Mouse (Mus musculus) embryo, embryonic 11.5 days (tissue): ENCODE data around the gene Wdr83os.
"Not testable (repeated sequence)": the region's sequence is repeated elsewhere in the genome, so short reads cannot be mapped to it uniquely, and the experiment has no call there.

ENCODE experiments used
- DNase-seq: peaks from one replicate; pipeline ENCODE4 v3.0.0-alpha.2; 2012; ENCODE audit warnings: low read depth, low spot score

The Wdr83os gene

GRCm38 (mm10) chr8:85072364-85072929, 8.1 kb upstream of the Wdr83os start:
- DNase-seq: no peak

- no peak for DNase-seq
These were observed 7.4 kb upstream of the Wdr83os start for GRCm38 (mm10) chr8:85073041-85073612.

DNA sequence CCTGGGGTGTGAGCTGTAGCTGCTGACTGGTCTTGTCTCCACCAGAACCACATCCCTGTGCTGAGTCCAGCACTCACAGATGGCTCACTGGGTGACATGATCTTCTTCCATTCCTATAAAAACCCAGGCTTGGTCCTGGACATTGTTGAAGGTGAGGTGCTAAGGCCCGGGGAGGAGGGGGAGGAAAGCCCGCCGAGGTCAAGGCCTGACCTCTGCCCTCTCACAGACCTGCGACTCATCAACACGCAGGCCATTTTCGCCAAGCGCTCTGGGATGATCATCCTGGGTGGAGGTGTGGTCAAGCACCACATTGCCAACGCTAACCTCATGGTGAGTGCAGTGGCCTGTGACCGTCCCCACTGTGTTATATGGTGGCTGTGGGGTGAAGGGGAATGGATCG, 6.4 kb upstream of the Wdr83os start:
- no peak for DNase-seq

DNA sequence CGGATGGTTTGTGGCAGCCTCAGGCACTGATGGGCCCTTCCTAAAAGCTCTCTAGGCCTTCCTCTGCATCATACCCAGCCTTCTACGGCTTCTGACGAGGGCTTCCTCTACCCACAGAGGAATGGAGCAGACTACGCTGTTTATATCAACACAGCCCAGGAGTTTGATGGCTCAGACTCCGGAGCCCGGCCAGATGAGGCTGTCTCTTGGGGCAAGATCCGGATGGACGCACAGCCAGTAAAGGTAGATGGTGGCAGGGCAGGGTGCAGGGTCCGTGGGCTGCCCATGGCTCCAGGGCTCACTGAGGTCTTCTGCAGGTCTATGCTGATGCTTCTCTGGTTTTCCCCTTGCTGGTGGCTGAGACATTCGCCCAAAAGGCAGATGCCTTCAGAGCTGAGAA, 5.9 kb upstream of the Wdr83os start:
- no peak for DNase-seq

GRCm38 (mm10) chr8:85076001-85076400, 4.5 kb upstream of the Wdr83os start:
- DNase-seq: no peak

GRCm38 (mm10) chr8:85076993-85077392, 3.5 kb upstream of the Wdr83os start:
- peak; percentile 71 for DNase-seq

DNA sequence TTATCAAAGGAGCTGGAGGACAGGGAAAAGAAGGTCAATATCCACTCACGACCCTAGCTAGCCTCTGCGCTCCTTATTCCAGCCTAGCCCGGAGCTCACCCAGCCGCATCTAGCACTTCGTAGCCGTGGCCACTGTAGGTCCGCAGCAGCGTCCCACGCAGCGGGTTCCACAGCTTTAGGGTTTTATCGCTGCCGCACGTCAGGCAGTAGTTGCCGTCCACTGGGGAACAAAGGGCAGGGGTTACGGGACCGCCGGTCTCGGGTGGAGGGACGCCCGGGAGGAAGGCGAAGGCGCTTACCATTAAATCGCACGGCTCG, 367 bp upstream of the Wdr83os start:
- no peak for DNase-seq

DNA sequence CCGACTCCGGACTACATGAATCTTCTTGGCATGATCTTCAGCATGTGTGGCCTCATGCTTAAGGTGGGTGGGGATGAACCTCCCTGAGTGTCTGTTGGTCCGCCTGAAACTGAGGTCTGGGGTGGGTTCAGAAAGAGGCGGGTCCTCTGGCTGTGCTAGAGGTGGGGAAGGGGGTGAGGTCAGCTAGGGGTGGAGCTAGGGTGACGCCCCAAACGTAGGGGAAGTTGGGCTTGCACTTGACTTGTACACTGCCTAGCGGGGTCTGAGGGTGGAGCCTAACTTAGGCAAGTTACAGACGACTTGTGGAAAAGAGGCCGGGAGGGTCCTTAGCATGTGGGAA, 646 bp downstream of the Wdr83os start, which contains the start of gene Wdr83:
Gene Wdr83 (minus strand): TSS at position 91 of the 340 bp plus-strand sequence.
- DNase-seq: peak; percentile 37

DNA sequence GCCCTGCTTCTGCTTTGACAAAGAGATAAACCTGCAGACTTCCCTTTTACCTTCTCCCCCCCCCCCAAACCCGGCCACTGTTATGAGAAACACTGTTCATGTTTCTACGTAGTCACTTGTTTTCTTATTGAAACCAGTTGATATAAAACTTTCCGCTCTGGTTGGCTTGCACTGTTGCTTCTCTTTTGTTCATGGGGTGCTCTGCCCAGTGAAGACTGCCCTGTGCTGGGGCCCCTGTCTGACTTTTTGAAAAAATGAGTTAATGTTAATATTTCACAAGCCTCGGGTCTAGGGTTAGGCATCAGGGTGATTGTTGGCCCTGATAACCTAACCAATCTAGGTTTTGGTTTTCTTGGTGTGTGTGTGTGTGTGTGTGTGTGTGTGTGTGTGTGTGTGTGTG, 1.6 kb downstream of the Wdr83os start:
- DNase-seq: not testable (repeated sequence)

- DNase-seq: peak; percentile 51
These were observed 2.7 kb downstream of the Wdr83os start, which contains the start of gene Man2b1 for GRCm38 (mm10) chr8:85083108-85083813. Gene Man2b1, plus strand, starts transcription at chr8:85083270.

DNA sequence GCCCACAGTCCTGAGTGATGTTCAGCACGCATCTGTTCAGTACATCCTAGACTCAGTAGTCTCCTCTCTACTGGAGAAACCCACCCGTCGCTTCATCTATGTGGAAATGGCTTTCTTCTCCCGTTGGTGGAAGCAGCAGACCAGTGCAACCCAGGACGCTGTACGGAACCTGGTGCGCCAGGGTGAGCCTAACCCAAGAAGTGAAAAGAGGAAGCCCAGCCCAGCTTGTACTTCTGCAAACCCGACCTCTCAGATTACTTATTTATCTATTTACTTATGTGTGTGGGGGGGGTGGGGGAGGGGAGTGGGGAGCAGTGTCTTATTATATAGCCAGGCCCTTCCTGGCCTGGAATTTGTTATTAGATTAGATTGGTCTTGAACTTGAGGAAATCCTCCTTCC, 4.1 kb downstream of the Wdr83os start:
- DNase-seq: no peak

DNA sequence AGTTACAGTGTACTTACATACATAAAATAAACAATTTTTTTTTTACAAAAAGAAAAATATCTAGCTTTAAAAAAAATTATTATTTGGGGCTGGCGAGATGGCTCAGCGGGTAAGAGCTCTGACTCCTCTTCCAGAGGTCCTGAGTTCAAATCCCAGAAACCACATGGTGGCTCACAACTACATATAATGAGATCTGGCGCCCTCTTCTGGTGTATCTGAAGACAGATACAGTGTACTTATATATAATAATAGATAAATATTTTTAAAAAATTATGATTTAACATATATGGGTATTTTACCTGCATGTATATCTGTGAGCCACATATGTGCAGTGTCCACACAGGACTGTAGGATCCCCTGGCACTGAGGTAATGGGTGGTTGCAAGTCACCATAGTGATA, 5.7 kb downstream of the Wdr83os start:
- no peak for DNase-seq

GRCm38 (mm10) chr8:85088771-85089170, 8.2 kb downstream of the Wdr83os start:
- DNase-seq: no peak

DNA sequence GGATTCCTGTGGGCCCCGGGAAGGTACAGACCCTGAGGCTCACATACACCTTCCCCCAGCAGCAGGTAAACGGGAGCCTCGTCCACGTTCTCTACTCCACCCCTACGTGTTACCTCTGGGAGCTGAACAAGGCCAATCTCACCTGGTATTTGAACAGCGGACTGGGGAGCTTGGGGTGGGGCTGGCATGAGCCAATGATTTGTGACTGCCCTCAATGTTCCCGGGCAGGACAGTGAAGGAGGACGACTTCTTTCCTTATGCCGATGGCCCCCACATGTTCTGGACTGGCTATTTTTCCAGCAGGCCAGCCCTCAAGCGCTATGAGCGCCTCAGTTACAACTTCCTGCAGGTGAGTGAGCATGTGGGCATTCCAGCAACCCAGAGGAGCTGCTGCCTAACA, 10.3 kb downstream of the Wdr83os start:
- DNase-seq: no peak

DNA sequence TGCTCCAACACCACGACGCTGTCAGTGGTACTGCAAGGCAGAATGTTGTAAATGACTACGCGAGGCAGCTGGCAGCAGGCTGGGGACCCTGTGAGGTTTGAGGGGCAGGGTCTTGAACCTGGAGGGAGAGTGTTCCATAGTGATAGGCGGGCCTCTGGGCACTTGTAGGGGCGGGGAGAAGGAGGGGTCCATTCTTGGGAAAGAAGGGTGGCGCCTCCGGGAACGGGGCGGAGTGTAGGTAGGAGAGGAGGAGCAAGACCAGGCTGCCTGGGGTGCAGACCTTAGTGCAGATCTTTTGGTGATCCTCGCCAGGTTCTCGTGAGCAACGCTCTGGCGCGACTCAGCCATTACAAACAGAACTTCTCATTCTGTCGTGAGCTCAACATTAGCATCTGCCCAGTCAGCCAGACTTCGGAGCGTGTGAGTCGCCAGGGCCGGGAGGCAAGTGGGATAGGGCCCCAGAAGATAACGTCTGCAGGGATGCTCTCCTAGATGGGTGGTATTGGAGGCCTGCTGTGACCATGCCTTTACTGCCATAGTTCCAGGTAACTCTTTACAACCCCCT, 11.1 kb downstream of the Wdr83os start:
- no peak for DNase-seq

- DNase-seq: no peak
These were observed 14.5 kb downstream of the Wdr83os start for GRCm38 (mm10) chr8:85095051-85095450.

- DNase-seq: no peak
These were observed 15.0 kb downstream of the Wdr83os start for GRCm38 (mm10) chr8:85095566-85095965.

GRCm38 (mm10) chr8:85096196-85096595, 15.7 kb downstream of the Wdr83os start:
- no peak for DNase-seq

- no peak for DNase-seq
These were observed 16.3 kb downstream of the Wdr83os start for GRCm38 (mm10) chr8:85096850-85097249.

GRCm38 (mm10) chr8:85100076-85100665, 19.6 kb downstream of the Wdr83os start:
- no peak for DNase-seq

DNA sequence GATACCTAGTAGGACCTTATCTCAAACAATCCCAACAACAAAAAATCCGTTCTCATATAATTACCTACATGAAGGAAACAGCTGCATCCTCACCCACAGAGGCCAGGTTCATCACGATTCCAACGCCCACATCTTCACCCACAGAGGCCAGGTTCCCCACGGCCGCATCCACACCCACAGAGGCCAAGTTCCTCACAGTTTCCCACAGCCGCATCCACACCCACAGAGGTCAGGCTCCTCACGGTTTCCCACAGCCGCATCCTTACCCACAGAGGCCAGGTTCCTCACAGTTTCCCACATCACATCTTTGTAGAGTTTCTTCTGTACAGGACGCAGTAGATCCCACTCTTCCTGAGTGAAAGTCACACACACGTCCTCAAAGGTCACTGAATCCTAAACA, 32.7 kb downstream of the Wdr83os start:
- no peak for DNase-seq

DNA sequence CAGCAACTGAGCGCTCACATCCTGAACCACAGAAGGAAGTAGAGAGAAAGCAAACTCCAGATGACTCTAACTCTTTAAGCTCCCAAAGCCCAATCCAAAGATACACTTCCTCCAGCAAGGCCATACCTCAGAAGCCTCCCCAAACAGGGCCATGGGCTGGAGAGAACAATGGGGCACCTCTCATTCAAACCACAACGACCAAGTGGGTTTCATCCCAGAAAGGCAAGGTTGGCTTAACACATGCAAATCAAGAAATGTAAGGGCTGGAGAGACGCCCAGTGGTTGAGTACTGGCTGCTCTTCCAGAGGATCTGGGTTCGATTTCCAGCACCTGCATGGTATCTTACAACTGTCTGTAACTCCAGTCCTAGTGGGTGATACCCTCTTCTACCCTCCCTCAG, 35.0 kb downstream of the Wdr83os start:
- no peak for DNase-seq

DNA sequence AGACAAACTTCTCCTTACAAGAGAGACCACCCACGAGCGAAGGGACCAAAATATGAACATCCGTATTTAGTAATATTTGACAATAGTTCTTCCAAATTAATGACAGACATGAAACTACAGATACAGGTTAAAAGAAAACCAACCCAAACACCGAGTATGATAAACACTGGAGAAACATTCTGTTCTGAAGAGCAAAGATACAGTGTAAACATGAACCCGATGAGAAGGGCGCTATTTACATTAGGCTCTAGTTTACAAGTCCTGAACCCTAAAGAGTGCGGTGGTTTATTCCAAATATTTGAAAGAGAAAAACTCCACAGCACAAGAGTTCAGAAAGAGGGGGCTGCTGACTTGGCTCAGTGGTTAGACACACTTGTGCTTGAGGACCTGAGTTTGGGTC, 36.4 kb downstream of the Wdr83os start:
- no peak for DNase-seq
